Mouse (Mus musculus): Measurements from ENCODE around the gene Khdrbs1. TPM values are rescaled to one million over a fixed set of nuclear protein-coding genes. Genes with fewer than 3 reads are reported as not detected.
"Not testable (repeated sequence)": the region's sequence is repeated elsewhere in the genome, so short reads cannot be mapped to it uniquely, and the experiment has no call there.

Khdrbs1 gene
- polyA plus RNA-seq, 1 experiment, result 34.8 TPM

DNA sequence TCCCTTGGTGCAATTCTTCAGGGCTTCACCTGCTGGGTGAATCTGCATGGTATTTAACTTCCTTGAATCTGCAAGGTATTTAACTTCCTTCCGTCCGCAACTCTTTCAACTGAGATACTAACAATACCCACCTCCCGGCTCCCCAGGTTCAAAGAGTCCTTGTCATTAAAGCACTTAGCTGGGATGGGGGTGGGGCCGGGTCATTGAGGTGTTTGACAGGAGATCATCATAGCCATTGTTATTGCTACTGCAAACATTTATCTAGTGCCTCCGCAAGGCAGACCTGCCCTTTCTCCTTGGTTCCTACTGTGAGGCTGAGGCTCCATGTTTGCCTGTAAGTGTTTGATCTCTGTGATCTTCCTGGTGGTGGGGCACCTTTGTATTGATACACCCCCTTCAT lies 8.3 kb upstream of the Khdrbs1 start:
- TF ChIP-seq POLR2A (IDR thresholded peaks at IDR 0.05; ENCODE audit: borderline replicate concordance, extremely low read depth, low read depth, low read length) (no peak), CTCF (IDR thresholded peaks at IDR 0.05; ENCODE audit: insufficient read depth, low read length) (no peak)
- 36% methylated on average over 5 of the region's 5 CpGs for WGBS
- DNase-seq, result no peak
- Histone ChIP-seq H3K4me1 (ENCODE audit: control insufficient read depth, insufficient read depth, low read length) (no peaks in the 10 kb centered on the region), H3K4me3 (replicated peaks; ENCODE audit: extremely low read depth, low read depth, low read length) (no peak overlapping the region)

- no peak for DNase-seq
- TF ChIP-seq POLR2A (IDR thresholded peaks at IDR 0.05; ENCODE audit: borderline replicate concordance, extremely low read depth, low read depth, low read length), result no peak
- no peak for TF ChIP-seq CTCF (IDR thresholded peaks at IDR 0.05; ENCODE audit: insufficient read depth, low read length)
- H3K4me1 ChIP-seq (ENCODE audit: control insufficient read depth, insufficient read depth, low read length), result no peaks in the 10 kb centered on the region
- H3K4me3 ChIP-seq (replicated peaks; ENCODE audit: extremely low read depth, low read depth, low read length), result no peak overlapping the region
- WGBS, result 86% methylated on average over 3 of the region's 3 CpGs
These were observed 4.5 kb upstream of the Khdrbs1 start for GRCm38 (mm10) chr4:129746591-129746990.

GRCm38 (mm10) chr4:129746106-129746505 lies 4.0 kb upstream of the Khdrbs1 start:
- Histone ChIP-seq H3K4me3 (replicated peaks; ENCODE audit: extremely low read depth, low read depth, low read length) (no peak overlapping the region), H3K4me1 (ENCODE audit: control insufficient read depth, insufficient read depth, low read length) (no peaks in the 10 kb centered on the region)
- WGBS, result 52% methylated on average over 1 of the region's 1 CpGs
- TF ChIP-seq CTCF (IDR thresholded peaks at IDR 0.05; ENCODE audit: insufficient read depth, low read length) (no peak), POLR2A (IDR thresholded peaks at IDR 0.05; ENCODE audit: borderline replicate concordance, extremely low read depth, low read depth, low read length) (no peak)
- DNase-seq, result no peak

- Histone ChIP-seq H3K4me3 (replicated peaks; ENCODE audit: extremely low read depth, low read depth, low read length) (no peak overlapping the region), H3K4me1 (ENCODE audit: control insufficient read depth, insufficient read depth, low read length) (peaks cover 4% of the 10 kb centered on the region; the same call in 1 of the 2 replicates)
- 34% methylated on average over 2 of the region's 2 CpGs for WGBS
- TF ChIP-seq POLR2A (IDR thresholded peaks at IDR 0.05; ENCODE audit: borderline replicate concordance, extremely low read depth, low read depth, low read length) (no peak), CTCF (IDR thresholded peaks at IDR 0.05; ENCODE audit: insufficient read depth, low read length) (no peak)
- DNase-seq, result no peak
These were observed 1.4 kb upstream of the Khdrbs1 start for GRCm38 (mm10) chr4:129743494-129743893.

GRCm38 (mm10) chr4:129743010-129743390 lies 897 bp upstream of the Khdrbs1 start:
- 11% methylated on average over 7 of the region's 7 CpGs for WGBS
- no peak for TF ChIP-seq CTCF (IDR thresholded peaks at IDR 0.05; ENCODE audit: insufficient read depth, low read length)
- no peak for TF ChIP-seq POLR2A (IDR thresholded peaks at IDR 0.05; ENCODE audit: borderline replicate concordance, extremely low read depth, low read depth, low read length)
- peaks cover 4% of the 10 kb centered on the region; the same call in 1 of the 2 replicates for H3K4me1 ChIP-seq (ENCODE audit: control insufficient read depth, insufficient read depth, low read length)
- peak overlapping the region; percentile 68 for H3K4me3 ChIP-seq (replicated peaks; ENCODE audit: extremely low read depth, low read depth, low read length)
- DNase-seq, result peak; percentile 14

DNA sequence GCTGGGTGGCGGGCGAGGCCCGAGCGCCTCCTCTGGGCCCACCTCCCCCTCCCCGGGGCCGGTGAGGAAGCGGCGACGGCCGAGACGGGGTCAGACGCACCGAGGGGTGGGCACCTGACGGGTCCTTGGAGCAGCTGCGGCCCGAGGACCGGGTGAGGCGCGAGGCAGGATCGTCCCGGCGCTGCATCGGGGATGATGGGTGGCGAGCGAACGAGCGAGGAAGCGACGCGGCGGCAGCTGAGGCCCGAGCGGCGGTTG lies 200 bp downstream of the Khdrbs1 start:
- no peak for TF ChIP-seq CTCF (IDR thresholded peaks at IDR 0.05; ENCODE audit: insufficient read depth, low read length)
- no peak for TF ChIP-seq POLR2A (IDR thresholded peaks at IDR 0.05; ENCODE audit: borderline replicate concordance, extremely low read depth, low read depth, low read length)
- DNase-seq, result no peak
- peak overlapping the region; percentile 68 for H3K4me3 ChIP-seq (replicated peaks; ENCODE audit: extremely low read depth, low read depth, low read length)
- 0% methylated on average over 29 of the region's 34 CpGs for WGBS
- H3K4me1 ChIP-seq (ENCODE audit: control insufficient read depth, insufficient read depth, low read length), result peaks cover 7% of the 10 kb centered on the region

- DNase-seq, result peak; percentile 52
- under 1% methylated on average over 62 of the region's 62 CpGs for WGBS
- TF ChIP-seq POLR2A (IDR thresholded peaks at IDR 0.05; ENCODE audit: borderline replicate concordance, extremely low read depth, low read depth, low read length), result no peak
- no peak for TF ChIP-seq CTCF (IDR thresholded peaks at IDR 0.05; ENCODE audit: insufficient read depth, low read length)
These were observed 691 bp downstream of the Khdrbs1 start for GRCm38 (mm10) chr4:129741251-129741973.

DNA sequence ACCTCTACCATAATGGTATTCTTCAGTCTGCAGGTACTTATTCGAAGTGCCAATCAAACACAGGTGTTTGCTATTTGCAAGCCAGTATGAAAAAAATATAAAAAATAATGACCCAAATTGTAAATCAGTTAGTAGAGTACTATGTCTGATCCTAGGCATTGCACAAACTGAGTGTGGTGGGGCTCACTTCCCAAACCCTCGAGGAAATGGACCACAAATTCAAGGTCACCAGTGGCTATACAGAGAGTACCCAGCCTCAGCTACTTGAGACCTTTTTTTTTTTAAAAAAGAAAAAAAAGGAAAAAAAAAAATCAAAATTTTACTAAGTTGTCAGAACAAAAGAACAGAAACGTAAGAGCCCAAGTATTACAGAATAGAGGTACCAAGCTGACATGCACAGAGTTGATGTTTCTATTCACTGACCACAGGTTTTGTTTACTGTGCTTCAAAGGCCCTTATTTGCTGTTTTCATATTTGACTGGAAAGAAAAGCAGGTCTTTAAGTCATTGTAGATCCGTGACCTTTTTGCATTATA lies 2.9 kb downstream of the Khdrbs1 start:
- Histone ChIP-seq H3K4me1 (ENCODE audit: control insufficient read depth, insufficient read depth, low read length) (peaks cover 7% of the 10 kb centered on the region), H3K4me3 (replicated peaks; ENCODE audit: extremely low read depth, low read depth, low read length) (no peak overlapping the region)
- TF ChIP-seq POLR2A (IDR thresholded peaks at IDR 0.05; ENCODE audit: borderline replicate concordance, extremely low read depth, low read depth, low read length), result no peak
- TF ChIP-seq CTCF (IDR thresholded peaks at IDR 0.05; ENCODE audit: insufficient read depth, low read length), result no peak
- WGBS, result 51% methylated on average over 4 of the region's 4 CpGs
- no peak for DNase-seq

More at GRCm38 (mm10) chr4:129741251-129741973, 691 bp downstream of the Khdrbs1 start:
- H3K4me3 ChIP-seq (replicated peaks; ENCODE audit: extremely low read depth, low read depth, low read length), result peak overlapping the region; percentile 68
- H3K4me1 ChIP-seq (ENCODE audit: control insufficient read depth, insufficient read depth, low read length), result peaks cover 7% of the 10 kb centered on the region

DNA sequence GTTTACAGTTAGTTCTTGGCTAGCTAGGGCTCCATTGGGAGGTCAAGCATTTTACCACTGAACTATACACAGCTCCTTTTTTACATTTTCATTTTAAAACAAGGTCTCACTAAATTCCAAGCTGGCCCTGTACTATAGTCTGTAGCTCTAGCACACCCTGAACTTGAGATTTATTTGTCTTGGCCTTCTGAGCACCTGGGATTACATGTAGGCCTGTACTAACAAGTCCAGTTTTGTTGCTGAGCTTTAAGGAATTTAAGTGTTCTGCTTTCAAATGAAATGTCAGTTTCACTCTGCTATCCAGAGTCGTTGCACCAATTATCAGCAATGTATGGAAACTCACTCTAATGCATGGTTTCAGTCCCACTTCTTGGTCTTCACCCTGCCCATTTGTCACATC lies 5.9 kb downstream of the Khdrbs1 start:
- WGBS, result 54% methylated on average over 1 of the region's 1 CpGs
- Histone ChIP-seq H3K4me1 (ENCODE audit: control insufficient read depth, insufficient read depth, low read length) (peaks cover 9% of the 10 kb centered on the region), H3K4me3 (replicated peaks; ENCODE audit: extremely low read depth, low read depth, low read length) (no peak overlapping the region)
- TF ChIP-seq POLR2A (IDR thresholded peaks at IDR 0.05; ENCODE audit: borderline replicate concordance, extremely low read depth, low read depth, low read length) (no peak), CTCF (IDR thresholded peaks at IDR 0.05; ENCODE audit: insufficient read depth, low read length) (no peak)
- no peak for DNase-seq

DNA sequence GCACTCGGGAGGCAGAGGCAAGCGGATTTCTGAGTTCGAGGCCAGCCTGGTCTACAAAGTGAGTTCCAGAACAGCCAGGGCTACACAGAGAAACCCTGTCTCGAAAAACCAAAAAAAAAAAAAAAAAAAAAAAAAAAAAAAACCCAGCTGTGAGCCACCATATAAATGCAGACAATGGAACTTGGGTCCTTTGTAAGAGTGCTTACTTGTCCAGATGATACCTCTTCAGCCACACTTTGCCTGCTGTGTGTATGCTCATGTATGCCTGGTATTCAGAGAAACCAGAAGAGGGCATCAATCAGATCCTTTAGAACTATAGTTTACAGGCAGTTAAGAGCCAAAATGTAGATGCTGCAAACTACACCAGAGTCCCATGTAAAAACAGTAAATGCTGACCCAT lies 6.6 kb downstream of the Khdrbs1 start:
- not testable (repeated sequence) for H3K4me3 ChIP-seq (replicated peaks; ENCODE audit: extremely low read depth, low read depth, low read length); H3K4me1 ChIP-seq (ENCODE audit: control insufficient read depth, insufficient read depth, low read length); DNase-seq
- 100% methylated on average over 3 of the region's 4 CpGs for WGBS

Measured in lung, adult 2 months (tissue).